Mouse (Mus musculus) spleen, adult 2 months (tissue): ENCODE results near the gene Smco1. TPM values are rescaled to one million over a fixed set of nuclear protein-coding genes. Genes with fewer than 3 reads are reported as not detected.
"Not testable (repeated sequence)": the region's sequence is repeated elsewhere in the genome, so short reads cannot be mapped to it uniquely, and the experiment has no call there.

Source experiments
- DNase-seq, 2 experiments: peaks; one replicate each; pipeline versions ENCODE4 v3.0.0 to v3.0.0-alpha.2; 2012 to 2021; ENCODE audit warnings: low spot score in 2 of 2, low read depth in 1 of 2
- H3K27ac ChIP-seq: fragments of 200-500 bp; 2 replicates; pipeline ENCODE4 v1.5.1; 2012; ENCODE audit warnings: low read length, inconsistent platforms; ENCODE audit not compliant: insufficient read depth
- H3K27me3 ChIP-seq: fragments of 200-500 bp; 2 replicates; pipeline ENCODE4 v1.6.1; 2012; ENCODE audit warnings: mild to moderate bottlenecking, moderate library complexity, low read length, inconsistent platforms; ENCODE audit not compliant: control insufficient read depth, insufficient read depth
- H3K36me3 ChIP-seq: fragments of 200-500 bp; 2 replicates; pipeline ENCODE4 v1.6.1; 2012; ENCODE audit warnings: mild to moderate bottlenecking, low read length, inconsistent platforms; ENCODE audit not compliant: control insufficient read depth, insufficient read depth
- H3K4me1 ChIP-seq: fragments of 200-500 bp; 2 replicates; pipeline ENCODE4 v1.6.1; 2011; ENCODE audit warnings: inconsistent platforms; ENCODE audit not compliant: control insufficient read depth, insufficient read depth, insufficient read length
- H3K4me3 ChIP-seq: fragments of 200-500 bp; 2 replicates; pipeline ENCODE4 v1.5.1; 2011; ENCODE audit warnings: mild to moderate bottlenecking, inconsistent platforms; ENCODE audit not compliant: insufficient read depth, insufficient read length; ENCODE audit errors: extremely low read depth
- CTCF ChIP-seq: fragments of 200-500 bp; IDR thresholded peaks from 2 replicates; pipeline ENCODE4 v1.5.1; 2011; ENCODE audit warnings: mild to moderate bottlenecking, inconsistent platforms; ENCODE audit not compliant: insufficient read depth, insufficient read length, insufficient replicate concordance; ENCODE audit errors: extremely low read depth
- POLR2A ChIP-seq: fragments of 200-500 bp; IDR thresholded peaks from 2 replicates; pipeline ENCODE4 v1.6.1; 2011; ENCODE audit warnings: low read depth, low read length, inconsistent platforms
- WGBS: fragments of 180-500 bp; shearing (Covaris S2); methylation state at CpG from one replicate; pipeline ENCODE4 v1.1.7; 2018; 5-methylcytosine and 5-hydroxymethylcytosine counted together
- polyA plus RNA-seq: library from polyadenylated mRNA; depleted of rRNA; stranded (reverse); fragments of >200 nt; gene quantifications from 2 replicates; pipeline ENCODE4 v1.2.3, GENCODE M21; 2012

The Smco1 gene
- polyA plus RNA-seq, 1 experiment, result not detected

DNA sequence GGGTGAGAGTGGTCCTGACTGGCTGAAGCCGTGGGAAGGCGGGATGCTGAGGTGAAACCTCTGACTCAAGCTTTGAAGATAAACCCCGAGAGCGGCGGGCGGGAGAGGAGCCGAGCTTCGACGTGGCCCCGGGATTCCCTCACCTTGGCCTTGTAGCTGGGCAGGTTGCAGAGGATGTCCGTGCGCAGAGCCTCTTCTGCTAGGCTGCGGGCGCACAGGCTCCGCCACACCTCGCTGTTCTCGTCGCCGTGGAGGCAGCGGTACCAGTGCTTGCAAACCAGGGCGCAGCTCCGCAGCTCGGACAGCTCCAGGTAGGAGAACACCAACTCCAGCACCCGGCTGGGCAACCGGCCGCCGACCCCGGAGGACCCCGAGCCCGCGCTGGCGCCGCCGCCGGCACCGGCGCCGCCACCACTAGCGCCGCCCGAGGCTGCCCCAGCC lies 24.9 kb upstream of the Smco1 start:
- Histone ChIP-seq H3K4me3 (peak overlapping the region; percentile 98), H3K27ac (peak overlapping the region; percentile 58), H3K36me3 (no peaks in the 10 kb centered on the region), H3K27me3 (no peaks in the 10 kb centered on the region), H3K4me1 (no peaks in the 10 kb centered on the region; the same call in 1 of the 2 replicates)
- WGBS, result under 1% methylated on average over 33 of the region's 41 CpGs
- TF ChIP-seq CTCF (no peak), POLR2A (no peak)
- DNase-seq, result peak; percentile 8 to 38

DNA sequence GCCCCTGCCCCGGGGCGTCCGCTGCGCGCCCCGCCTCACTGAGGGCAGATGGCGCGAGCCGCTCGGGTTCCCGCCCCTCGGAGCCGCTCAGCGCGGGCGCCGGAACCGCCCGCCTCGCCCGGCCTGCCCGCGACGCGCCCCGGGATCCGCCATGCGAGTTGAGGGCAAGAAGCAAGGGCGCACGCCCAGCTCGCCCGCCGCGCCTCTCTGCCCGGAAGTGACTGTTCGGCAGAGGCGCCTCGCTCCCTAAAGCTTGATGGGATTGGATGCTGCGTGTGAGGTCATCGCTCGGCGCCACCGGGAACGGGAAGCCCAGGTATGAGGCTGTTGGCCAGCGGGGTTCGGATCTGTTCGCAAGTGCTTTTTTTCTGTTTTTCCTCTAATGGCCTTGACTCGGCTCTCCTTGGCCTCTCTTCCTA lies 24.3 kb upstream of the Smco1 start, which contains the start of the genes Fbxo45 and Wdr53:
Gene Fbxo45 (minus strand): TSS at position 207 of the 419 bp plus-strand sequence.
Gene Wdr53 (plus strand): TSS at position 276 of the 419 bp plus-strand sequence.
- no peaks in the 10 kb centered on the region; the same call in 1 of the 2 replicates for H3K4me1 ChIP-seq
- peak; percentile 84 to 97 for DNase-seq
- no peaks in the 10 kb centered on the region for H3K36me3 ChIP-seq
- WGBS, result under 1% methylated on average over 48 of the region's 48 CpGs
- H3K27me3 ChIP-seq, result no peaks in the 10 kb centered on the region
- peak within 1 kb of the TSS; percentile 98 for H3K4me3 ChIP-seq
- TF ChIP-seq POLR2A (peak; percentile 73), CTCF (no peak)
- H3K27ac ChIP-seq, result peak within 1 kb of the TSS; percentile 61

GRCm38 (mm10) chr16:32264225-32264624 lies 7.0 kb upstream of the Smco1 start:
- not testable (repeated sequence) for H3K27me3 ChIP-seq, H3K27ac ChIP-seq, H3K4me3 ChIP-seq, H3K4me1 ChIP-seq, H3K36me3 ChIP-seq
- peak; percentile 28 to 35 for DNase-seq
- WGBS, result 86% methylated on average over 2 of the region's 2 CpGs

DNA sequence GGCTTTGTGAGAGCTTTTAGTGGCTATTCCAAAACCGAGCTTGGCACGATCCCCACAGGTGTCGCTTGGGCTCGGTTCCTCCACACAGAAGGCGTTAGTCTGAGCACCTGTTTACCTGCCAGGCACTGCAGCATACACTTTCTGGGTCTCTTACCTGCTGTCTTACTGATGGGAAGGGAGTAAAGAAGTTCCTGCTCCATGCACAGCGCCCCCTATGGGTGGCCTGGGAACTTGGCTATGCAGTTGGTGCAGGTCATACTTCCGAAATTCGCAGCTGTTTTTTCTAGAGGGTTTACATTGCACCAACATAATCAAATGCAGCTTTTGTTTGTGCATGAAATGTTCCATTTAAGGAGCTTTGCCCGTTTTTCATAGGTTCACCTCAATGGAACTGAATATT lies 2.1 kb downstream of the Smco1 start:
- no peaks in the 10 kb centered on the region for H3K27me3 ChIP-seq
- no peak overlapping the region for H3K4me3 ChIP-seq
- H3K36me3 ChIP-seq, result no peaks in the 10 kb centered on the region
- H3K27ac ChIP-seq, result no peak overlapping the region
- WGBS, result 79% methylated on average over 9 of the region's 9 CpGs
- DNase-seq, result no peak
- peaks cover 14% of the 10 kb centered on the region; the same call in 1 of the 2 replicates for H3K4me1 ChIP-seq
- TF ChIP-seq POLR2A (no peak), CTCF (peak; percentile 36; the same call in 1 of the 2 replicates)

GRCm38 (mm10) chr16:32275041-32275440 lies 3.8 kb downstream of the Smco1 start:
- H3K27ac ChIP-seq, result 0 out of 2 replicates have a peak overlapping the region, but pooled peaks have one; percentile 15

GRCm38 (mm10) chr16:32275830-32276229 lies 4.6 kb downstream of the Smco1 start:
- WGBS, result 16% methylated on average over 1 of the region's 1 CpGs
- Histone ChIP-seq H3K27ac (peak overlapping the region; percentile 36), H3K4me3 (no peak overlapping the region), H3K36me3 (0 out of 2 replicates have a peak, but pooled peaks cover 3% of the 10 kb centered on the region), H3K4me1 (peaks cover 14% of the 10 kb centered on the region; the same call in 1 of the 2 replicates), H3K27me3 (no peaks in the 10 kb centered on the region)
- no peak for TF ChIP-seq POLR2A
- TF ChIP-seq CTCF, result no peak
- no peak for DNase-seq

More at GRCm38 (mm10) chr16:32275041-32275440, 3.8 kb downstream of the Smco1 start:
- H3K36me3 ChIP-seq, result no peaks in the 10 kb centered on the region
- H3K27me3 ChIP-seq, result no peaks in the 10 kb centered on the region
- H3K4me1 ChIP-seq, result peaks cover 14% of the 10 kb centered on the region; the same call in 1 of the 2 replicates
- H3K4me3 ChIP-seq, result no peak overlapping the region
- WGBS, result 82% methylated on average over 6 of the region's 6 CpGs
- DNase-seq, result no peak
- TF ChIP-seq CTCF (no peak), POLR2A (no peak)
